Mouse (Mus musculus) forebrain, embryonic 16.5 days (tissue): ENCODE measurements around the gene Cnot1. TPM values are rescaled to one million over a fixed set of nuclear protein-coding genes. Genes with fewer than 3 reads are reported as not detected.
"Not testable (repeated sequence)": the region's sequence is repeated elsewhere in the genome, so short reads cannot be mapped to it uniquely, and the experiment has no call there.

Experiments used
- ATAC-seq: fragments of 200-750 bp; cut with Nextera tagmentation; 2 replicates; pipeline ENCODE4 v1.8.0; 2017; ENCODE audit warnings: mild to moderate bottlenecking, moderate library complexity
- H3K27ac ChIP-seq: fragments of 300-500 bp; sonication (generic); 2 replicates; pipeline ENCODE4 v1.5.1; 2014; ENCODE audit warnings: low read length, control low read depth
- H3K27me3 ChIP-seq: fragments of 300-500 bp; sonication (generic); replicated peaks from 2 replicates; pipeline ENCODE4 v1.6.1; 2014; ENCODE audit warnings: low read length; ENCODE audit not compliant: control insufficient read depth, insufficient read depth
- H3K36me3 ChIP-seq: fragments of 300-500 bp; sonication (generic); 2 replicates; pipeline ENCODE4 v1.6.1; 2014; ENCODE audit not compliant: control insufficient read depth, insufficient read depth
- H3K4me1 ChIP-seq: fragments of 300-500 bp; sonication (generic); replicated peaks from 2 replicates; pipeline ENCODE4 v1.6.1; 2014; ENCODE audit warnings: low read length; ENCODE audit not compliant: control insufficient read depth, insufficient read depth
- H3K4me2 ChIP-seq: fragments of 300-500 bp; sonication (generic); 2 replicates; pipeline ENCODE4 v1.6.1; 2014; ENCODE audit warnings: mild to moderate bottlenecking, low read length, control low read depth
- H3K4me3 ChIP-seq: fragments of 300-500 bp; sonication (generic); replicated peaks from 2 replicates; pipeline ENCODE4 v1.5.1; 2014; ENCODE audit warnings: mild to moderate bottlenecking, low read length, control low read depth
- H3K9ac ChIP-seq: fragments of 300-500 bp; sonication (generic); replicated peaks from 2 replicates; pipeline ENCODE4 v1.6.1; 2014; ENCODE audit warnings: low read depth, low read length, control low read depth
- H3K9me3 ChIP-seq: fragments of 300-500 bp; sonication (generic); 2 replicates; pipeline ENCODE4 v1.6.1; 2016; ENCODE audit warnings: low read length; ENCODE audit not compliant: control insufficient read depth
- WGBS: fragments of 180-500 bp; shearing (Covaris S2); extraction: QIAGEN DNeasy Blood & Tissue Kit; methylation state at CpG from one replicate; pipeline ENCODE4 v1.1.7; 2014; 5-methylcytosine and 5-hydroxymethylcytosine counted together
- polyA plus RNA-seq: library from polyadenylated mRNA; unstranded; fragments of >200 nt; fragmentation: Nextera tagmentation; extraction: Ambion mirVana; gene quantifications from 2 replicates; pipeline ENCODE4 v1.2.1, GENCODE M21; 2015

Cnot1 gene
- polyA plus RNA-seq, 1 experiment from 2014 or later, result 58.5 TPM

DNA sequence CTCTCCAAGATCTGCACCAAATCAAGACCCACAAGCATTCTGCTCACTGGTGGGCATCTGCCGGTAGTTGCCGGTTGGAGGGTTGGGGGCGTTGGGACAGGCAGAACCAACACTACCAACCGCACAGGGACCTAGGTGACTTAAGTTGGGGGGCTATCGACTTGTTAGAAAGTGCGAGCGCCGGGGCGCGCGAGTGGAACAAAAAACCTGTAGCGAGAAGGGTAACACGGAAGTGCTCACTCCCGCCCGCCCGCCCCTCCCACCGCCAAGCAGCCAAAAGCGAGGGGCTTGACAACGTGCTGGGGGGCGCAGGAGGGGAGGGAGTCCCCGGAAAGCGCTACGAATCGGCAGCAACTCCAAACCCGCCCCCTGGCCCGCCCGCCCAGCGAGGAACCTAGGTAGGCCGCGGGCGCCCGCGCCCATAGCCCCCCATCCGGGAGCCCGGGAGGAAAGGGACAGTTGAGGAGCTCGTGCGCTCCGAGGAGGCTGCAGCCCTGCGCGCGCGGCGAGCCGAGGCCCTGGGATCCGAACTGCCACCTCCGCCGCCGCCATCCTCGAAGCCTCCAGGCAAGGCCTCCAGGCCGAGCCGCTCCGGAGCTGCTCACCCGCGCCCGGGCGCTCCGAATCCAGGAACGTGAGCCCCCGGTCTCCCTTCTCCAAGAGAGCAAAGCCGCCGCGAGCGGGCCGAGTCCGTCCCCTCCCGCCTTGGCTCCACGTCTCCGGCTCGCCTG lies 638 bp downstream of the Cnot1 start:
- Histone ChIP-seq H3K4me1 (peaks cover 17% of the 10 kb centered on the region), H3K27me3 (no peaks in the 10 kb centered on the region), H3K4me2 (peak overlapping the region; percentile 95), H3K27ac (peak overlapping the region; percentile 95), H3K9me3 (no peaks in the 10 kb centered on the region), H3K36me3 (no peaks in the 10 kb centered on the region), H3K9ac (peak overlapping the region; percentile 89), H3K4me3 (peak overlapping the region; percentile 85)
- WGBS, result 0% methylated on average over 63 of the region's 69 CpGs
- peak; percentile 0; the same call in 1 of the 2 replicates for ATAC-seq

DNA sequence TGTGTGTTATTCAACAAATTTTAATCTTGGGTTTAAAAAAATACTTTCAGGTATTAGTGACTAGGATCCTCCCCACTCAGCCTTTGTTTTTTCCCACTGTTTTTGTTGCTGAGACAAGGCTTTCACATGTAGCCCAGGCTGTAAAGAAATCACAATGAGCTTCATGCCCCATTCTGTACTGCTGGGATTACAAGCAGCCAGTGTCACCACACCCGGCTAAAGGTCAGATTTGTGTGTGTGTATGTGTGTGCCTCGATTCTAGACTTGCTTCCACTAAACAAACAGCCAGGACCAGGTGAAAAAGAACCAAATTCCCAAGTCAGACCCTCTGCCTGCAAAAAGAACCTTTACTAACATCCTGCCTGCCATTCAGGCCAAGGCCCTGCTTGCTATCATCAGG lies 1.8 kb downstream of the Cnot1 start:
- Histone ChIP-seq H3K36me3 (no peaks in the 10 kb centered on the region), H3K9ac (no peak overlapping the region), H3K27ac (no peak overlapping the region), H3K9me3 (no peaks in the 10 kb centered on the region), H3K4me3 (peak overlapping the region; percentile 85), H3K4me2 (peak overlapping the region; percentile 95), H3K4me1 (peaks cover 17% of the 10 kb centered on the region), H3K27me3 (no peaks in the 10 kb centered on the region)
- WGBS, result 57% methylated on average over 2 of the region's 2 CpGs
- ATAC-seq, result no peak

- WGBS, result 90% methylated on average over 8 of the region's 8 CpGs
- H3K9ac ChIP-seq, result no peak overlapping the region
- peaks cover 17% of the 10 kb centered on the region for H3K4me1 ChIP-seq
- no peak overlapping the region for H3K4me3 ChIP-seq
- H3K4me2 ChIP-seq, result no peak overlapping the region
- no peak for ATAC-seq
- no peaks in the 10 kb centered on the region for H3K36me3 ChIP-seq
- H3K27me3 ChIP-seq, result no peaks in the 10 kb centered on the region
- H3K27ac ChIP-seq, result no peak overlapping the region
- H3K9me3 ChIP-seq, result no peaks in the 10 kb centered on the region
Measured at GRCm38 (mm10) chr8:95802231-95802630, 5.0 kb downstream of the Cnot1 start.

DNA sequence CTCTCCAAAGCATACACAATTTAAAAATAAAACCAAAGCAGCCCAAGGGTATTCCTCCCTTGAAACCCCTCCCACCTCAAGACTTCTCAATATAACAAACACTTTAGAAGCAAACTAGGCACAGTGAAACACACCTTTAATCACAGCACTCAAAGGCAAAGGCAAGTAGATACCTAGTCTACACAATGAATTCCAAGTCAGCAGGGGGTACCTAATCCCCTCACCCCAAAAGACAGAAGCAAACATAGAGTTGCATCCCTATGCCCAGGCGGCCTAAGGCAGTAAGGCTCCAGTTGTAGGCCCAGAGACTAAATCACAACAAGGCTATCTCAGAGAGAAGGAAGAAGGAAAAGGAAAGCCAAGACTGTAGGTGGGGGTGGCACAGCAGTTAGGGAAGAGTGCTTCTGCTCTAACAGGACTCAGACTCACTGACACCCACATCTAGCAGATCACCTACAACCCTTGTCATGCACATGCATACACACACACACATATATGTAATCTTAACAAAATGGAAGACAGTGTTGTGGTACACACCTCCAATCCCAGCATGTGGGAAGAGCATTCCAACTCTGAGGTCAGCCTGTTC lies 5.7 kb downstream of the Cnot1 start:
- peaks cover 17% of the 10 kb centered on the region for H3K4me1 ChIP-seq
- no peak overlapping the region for H3K4me2 ChIP-seq
- H3K27me3 ChIP-seq, result no peaks in the 10 kb centered on the region
- no peaks in the 10 kb centered on the region for H3K9me3 ChIP-seq
- no peak overlapping the region for H3K27ac ChIP-seq
- ATAC-seq, result no peak
- H3K9ac ChIP-seq, result no peak overlapping the region
- H3K36me3 ChIP-seq, result no peaks in the 10 kb centered on the region
- WGBS, result 69% methylated on average over 1 of the region's 1 CpGs
- H3K4me3 ChIP-seq, result no peak overlapping the region

DNA sequence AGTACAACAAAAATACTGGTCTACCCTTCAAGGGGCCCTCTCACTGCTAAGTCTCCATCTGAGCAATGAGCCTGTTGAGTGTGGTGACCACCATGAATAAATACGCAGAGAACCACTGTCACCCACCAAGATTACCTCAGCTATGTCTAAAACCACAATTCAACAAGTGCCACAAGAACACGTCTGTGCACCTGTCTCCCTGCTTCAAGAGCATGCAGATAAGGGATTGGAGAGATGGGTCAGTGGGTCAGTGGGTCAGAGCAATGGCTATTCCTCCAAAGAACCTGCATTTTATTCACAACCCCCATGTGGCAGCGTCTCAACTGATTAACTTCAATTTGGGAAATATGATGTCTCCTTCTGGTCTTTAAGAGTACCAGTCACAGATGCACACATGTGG lies 6.9 kb downstream of the Cnot1 start:
- Histone ChIP-seq H3K4me2 (no peak overlapping the region), H3K4me3 (no peak overlapping the region), H3K9me3 (no peaks in the 10 kb centered on the region), H3K36me3 (no peaks in the 10 kb centered on the region), H3K4me1 (peaks cover 8% of the 10 kb centered on the region), H3K9ac (no peak overlapping the region), H3K27me3 (no peaks in the 10 kb centered on the region), H3K27ac (no peak overlapping the region)
- WGBS, result 94% methylated on average over 3 of the region's 3 CpGs
- no peak for ATAC-seq

- H3K36me3 ChIP-seq, result no peaks in the 10 kb centered on the region
- H3K4me3 ChIP-seq, result no peak overlapping the region
- no peak overlapping the region for H3K9ac ChIP-seq
Measured at GRCm38 (mm10) chr8:95799891-95800290, 7.4 kb downstream of the Cnot1 start.

DNA sequence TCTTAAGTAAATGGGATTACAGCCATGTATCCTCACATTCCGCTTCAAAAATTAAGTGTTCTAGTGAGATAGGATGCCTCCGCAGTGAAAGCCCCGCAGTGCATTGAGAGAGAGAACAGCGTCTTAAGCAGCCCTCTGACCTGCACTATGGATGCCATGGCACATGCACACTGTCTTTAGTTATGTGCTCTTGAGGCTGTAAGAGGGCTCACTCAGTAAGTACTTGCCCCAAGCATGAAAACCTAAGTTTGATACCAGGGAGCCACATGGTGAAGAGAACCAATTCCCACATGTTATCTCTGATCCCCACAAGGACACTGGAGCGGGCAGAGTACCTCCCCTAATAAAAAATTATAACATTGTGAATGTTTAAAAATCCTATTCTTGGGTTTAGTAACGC lies 8.1 kb downstream of the Cnot1 start:
- H3K9ac ChIP-seq, result no peak overlapping the region
- no peaks in the 10 kb centered on the region for H3K36me3 ChIP-seq
- no peak overlapping the region for H3K4me3 ChIP-seq
- H3K9me3 ChIP-seq, result no peaks in the 10 kb centered on the region
- no peaks in the 10 kb centered on the region for H3K27me3 ChIP-seq
- no peak overlapping the region for H3K4me2 ChIP-seq
- ATAC-seq, result no peak
- no peaks in the 10 kb centered on the region for H3K4me1 ChIP-seq
- no peak overlapping the region for H3K27ac ChIP-seq
- 98% methylated on average over 6 of the region's 6 CpGs for WGBS

More at GRCm38 (mm10) chr8:95799891-95800290, 7.4 kb downstream of the Cnot1 start:
- Histone ChIP-seq H3K27ac (no peak overlapping the region), H3K4me2 (no peak overlapping the region), H3K4me1 (peaks cover 3% of the 10 kb centered on the region), H3K9me3 (no peaks in the 10 kb centered on the region), H3K27me3 (no peaks in the 10 kb centered on the region)
- ATAC-seq, result no peak
- WGBS, result 88% methylated on average over 1 of the region's 1 CpGs

- WGBS, result 94% methylated on average over 5 of the region's 5 CpGs
- H3K36me3 ChIP-seq, H3K27me3 ChIP-seq, H3K4me1 ChIP-seq, ATAC-seq, H3K9ac ChIP-seq, H3K4me2 ChIP-seq, H3K4me3 ChIP-seq, H3K9me3 ChIP-seq, H3K27ac ChIP-seq: not testable (repeated sequence)
Measured at GRCm38 (mm10) chr8:95795333-95796061, 11.8 kb downstream of the Cnot1 start.

DNA sequence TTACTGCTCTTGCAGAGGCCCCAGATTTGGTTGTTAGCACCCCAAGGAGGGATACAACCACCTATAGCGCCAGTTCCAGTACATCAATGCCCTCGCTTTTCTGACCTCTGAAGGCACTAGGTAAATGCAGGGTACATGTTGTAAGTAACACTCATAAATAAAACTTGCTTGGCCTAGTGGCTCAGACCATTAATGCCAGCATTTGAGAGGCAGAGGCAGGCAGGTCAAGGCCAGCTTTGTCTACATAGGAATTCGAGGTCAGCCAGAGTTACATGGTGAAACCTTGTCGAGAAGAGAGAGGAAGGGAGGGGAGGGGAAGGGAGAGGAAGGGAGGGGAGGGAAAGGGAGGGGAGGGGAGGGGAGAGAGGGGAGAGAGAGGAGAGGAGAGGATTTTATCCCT lies 21.7 kb downstream of the Cnot1 start:
- no peak overlapping the region for H3K4me2 ChIP-seq
- no peaks in the 10 kb centered on the region for H3K9me3 ChIP-seq
- H3K27ac ChIP-seq, result no peak overlapping the region
- no peak overlapping the region for H3K4me3 ChIP-seq
- peaks cover 26% of the 10 kb centered on the region for H3K36me3 ChIP-seq
- ATAC-seq, result no peak
- WGBS, result 92% methylated on average over 3 of the region's 4 CpGs
- no peaks in the 10 kb centered on the region for H3K27me3 ChIP-seq
- no peaks in the 10 kb centered on the region for H3K4me1 ChIP-seq
- H3K9ac ChIP-seq, result no peak overlapping the region
